Mouse (Mus musculus) megakaryocyte, embryonic 14.5 days (primary cell): ENCODE results near the gene Gm525. TPM values are rescaled to one million over a fixed set of nuclear protein-coding genes. Genes with fewer than 3 reads are reported as not detected.
"Not testable (repeated sequence)": the region's sequence is repeated elsewhere in the genome, so short reads cannot be mapped to it uniquely, and the experiment has no call there.

ENCODE experiments used
- H3K27me3 ChIP-seq: replicated peaks from 2 replicates; pipeline ENCODE3; 2012; ENCODE audit warnings: inconsistent platforms
- H3K36me3 ChIP-seq: replicated peaks from 2 replicates; pipeline ENCODE3; 2012; ENCODE audit warnings: low read length, inconsistent platforms, mixed read lengths
- H3K4me1 ChIP-seq: 2 replicates; pipeline ENCODE4 v1.6.1; 2012; ENCODE audit warnings: inconsistent platforms
- H3K4me3 ChIP-seq: replicated peaks from 2 replicates; pipeline ENCODE3; 2012; ENCODE audit warnings: moderate library complexity, mild to moderate bottlenecking, inconsistent platforms
- H3K9me3 ChIP-seq: 2 replicates; pipeline ENCODE4 v1.6.1; 2012; ENCODE audit warnings: inconsistent platforms
- FLI1 ChIP-seq: IDR thresholded peaks from 2 replicates; pipeline ENCODE4 v1.6.1; 2012; ENCODE audit warnings: low read length, inconsistent platforms, mixed read lengths
- GATA1 ChIP-seq: IDR thresholded peaks from 3 replicates; pipeline ENCODE4 v1.6.1; 2012; ENCODE audit warnings: mixed read lengths, low read length, inconsistent platforms, borderline replicate concordance
- polyA plus RNA-seq: library from polyadenylated mRNA; stranded (reverse); fragments of >175 nt; gene quantifications from 2 replicates; pipeline ENCODE4 v1.2.3, GENCODE M21; 2012; ENCODE audit warnings: low replicate concordance; ENCODE audit not compliant: insufficient read depth

Gm525 gene
- polyA plus RNA-seq, 1 experiment, result not detected

DNA sequence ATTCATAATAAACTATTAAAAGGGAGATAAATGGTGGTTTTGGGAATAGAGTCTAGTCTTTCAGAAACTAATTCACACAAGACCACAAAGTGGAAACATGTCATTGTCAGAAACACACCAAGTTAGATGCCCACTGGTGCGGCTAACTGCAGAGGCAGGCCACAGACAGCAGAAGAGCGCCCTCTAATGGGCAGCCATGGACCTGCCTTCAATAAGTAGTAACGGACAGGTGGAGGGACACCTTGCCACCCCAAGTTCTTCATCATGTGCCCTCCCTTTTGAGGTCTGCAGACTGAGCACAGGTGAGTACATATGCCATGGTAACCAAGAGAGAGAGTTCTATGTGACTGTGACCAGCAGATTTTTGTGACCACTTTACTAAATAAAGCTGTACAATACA is 34.3 kb upstream of the Gm525 start:
- H3K36me3 ChIP-seq, result peaks cover 69% of the 10 kb centered on the region
- H3K4me1 ChIP-seq, result peaks cover 11% of the 10 kb centered on the region
- no peaks in the 10 kb centered on the region for H3K27me3 ChIP-seq
- no peak overlapping the region for H3K4me3 ChIP-seq
- H3K9me3 ChIP-seq, result no peaks in the 10 kb centered on the region
- TF ChIP-seq FLI1 (no peak), GATA1 (no peak)

DNA sequence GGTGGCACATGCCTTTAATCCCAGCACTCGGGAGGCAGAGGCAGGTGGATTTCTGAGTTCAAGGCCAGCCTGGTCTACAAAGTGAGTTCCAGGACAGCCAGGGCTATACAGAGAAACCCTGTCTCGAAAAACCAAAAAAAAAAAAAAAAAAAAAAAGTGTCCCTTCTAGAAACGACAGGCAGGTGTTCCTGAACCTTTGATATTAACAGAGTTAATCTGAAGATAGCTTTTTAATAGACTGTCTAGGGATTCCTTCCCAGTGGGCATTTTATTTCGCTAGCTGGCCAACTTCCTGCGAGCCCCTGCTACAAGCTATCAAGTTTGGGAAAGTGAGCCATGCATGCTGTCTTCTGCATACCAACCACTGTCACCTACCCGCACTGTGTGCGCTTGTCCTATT is 32.6 kb upstream of the Gm525 start:
- not testable (repeated sequence) for H3K9me3 ChIP-seq, H3K27me3 ChIP-seq, H3K4me3 ChIP-seq
- H3K4me1 ChIP-seq, result peaks cover 11% of the 10 kb centered on the region
- peaks cover 72% of the 10 kb centered on the region for H3K36me3 ChIP-seq

DNA sequence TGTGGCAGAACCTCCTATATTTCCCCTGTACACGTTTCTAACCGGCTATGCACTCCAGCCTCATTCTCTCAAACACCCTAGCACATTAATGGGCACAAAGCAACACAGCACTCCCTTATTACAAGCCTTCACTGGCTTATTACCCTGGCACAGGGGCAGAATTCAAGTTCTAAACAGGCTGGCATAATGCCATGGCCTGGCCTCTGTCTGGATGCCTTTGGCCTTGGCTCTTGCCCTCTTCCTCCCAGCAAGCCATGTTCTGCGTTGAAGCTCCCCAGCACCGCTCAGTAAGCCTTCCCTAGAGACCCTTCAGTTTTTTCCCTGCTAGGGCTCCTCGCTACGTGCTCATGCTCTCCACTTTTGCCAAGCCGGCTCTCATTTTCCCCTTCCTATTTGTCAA is 30.6 kb upstream of the Gm525 start:
- TF ChIP-seq GATA1 (no peak), FLI1 (no peak)
- Histone ChIP-seq H3K27me3 (no peaks in the 10 kb centered on the region), H3K4me1 (peaks cover 11% of the 10 kb centered on the region), H3K4me3 (no peak overlapping the region), H3K9me3 (0 out of 2 replicates have a peak, but pooled peaks cover 2% of the 10 kb centered on the region), H3K36me3 (peaks cover 83% of the 10 kb centered on the region)

DNA sequence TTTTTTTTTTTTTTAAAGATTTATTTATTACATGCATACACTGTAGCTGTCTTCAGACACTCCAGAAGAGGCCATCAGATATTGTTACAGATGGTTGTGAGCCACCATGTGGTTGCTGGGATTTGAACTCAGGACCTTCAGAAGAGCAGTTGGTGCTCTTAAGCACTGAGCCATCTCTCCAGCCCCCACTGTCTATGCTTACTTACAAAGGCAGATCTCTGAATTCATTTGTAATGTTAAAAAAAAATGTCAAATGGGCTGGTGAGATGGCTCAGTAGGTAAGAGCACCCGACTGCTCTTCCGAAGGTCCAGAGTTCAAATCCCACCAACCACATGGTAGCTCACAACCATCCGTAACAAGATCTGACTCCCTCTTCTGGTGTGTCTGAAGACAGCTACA is 28.1 kb upstream of the Gm525 start:
- not testable (repeated sequence) for H3K9me3 ChIP-seq, H3K4me3 ChIP-seq, H3K27me3 ChIP-seq, H3K4me1 ChIP-seq
- H3K36me3 ChIP-seq, result peaks cover 77% of the 10 kb centered on the region

DNA sequence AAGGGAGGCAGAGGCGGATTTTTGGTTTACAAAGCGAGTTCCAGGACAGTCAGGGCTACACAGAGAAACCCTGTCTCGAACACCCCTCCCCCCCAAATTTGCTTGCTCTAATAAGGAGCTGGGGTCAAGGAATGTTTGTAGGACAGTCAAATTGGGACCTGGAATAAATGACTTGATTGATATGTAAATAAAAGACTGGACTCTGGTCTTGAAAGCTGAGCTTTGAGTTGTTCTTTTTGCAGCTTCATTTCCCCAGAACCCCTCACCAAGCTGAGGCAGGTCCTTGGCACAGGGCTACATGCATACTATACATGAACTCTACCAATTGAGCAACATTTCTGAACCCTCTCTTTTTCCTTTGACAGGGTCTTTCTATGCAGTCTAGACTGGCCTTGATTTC is 27.6 kb upstream of the Gm525 start:
- H3K4me1 ChIP-seq, result peaks cover 5% of the 10 kb centered on the region
- no peak overlapping the region for H3K4me3 ChIP-seq
- no peak for TF ChIP-seq GATA1
- H3K27me3 ChIP-seq, result no peaks in the 10 kb centered on the region
- H3K36me3 ChIP-seq, result peaks cover 80% of the 10 kb centered on the region
- 0 out of 2 replicates have a peak, but pooled peaks cover 2% of the 10 kb centered on the region for H3K9me3 ChIP-seq

DNA sequence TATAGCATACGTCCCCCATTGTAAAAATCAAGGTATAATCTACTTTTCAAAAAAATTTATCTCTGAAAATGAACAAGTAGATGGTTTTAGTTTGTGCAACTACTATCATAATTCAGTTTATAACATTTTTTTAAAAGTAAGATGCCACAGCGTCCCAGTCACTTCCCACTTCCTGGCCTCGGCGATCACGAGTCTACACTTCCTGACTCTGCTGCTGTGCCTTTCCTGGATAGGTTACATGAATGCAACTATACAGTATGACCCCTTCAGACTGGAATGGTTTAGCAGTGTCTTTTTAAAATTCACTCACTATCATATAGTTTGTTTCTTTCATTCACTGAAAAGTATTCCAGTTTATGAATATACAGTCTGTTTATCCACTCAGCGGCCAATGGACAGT is 21.9 kb upstream of the Gm525 start:
- no peak overlapping the region for H3K4me3 ChIP-seq
- TF ChIP-seq GATA1 (no peak), FLI1 (no peak)
- peaks cover 14% of the 10 kb centered on the region for H3K4me1 ChIP-seq
- peaks cover 72% of the 10 kb centered on the region for H3K36me3 ChIP-seq
- H3K9me3 ChIP-seq, result no peaks in the 10 kb centered on the region
- H3K27me3 ChIP-seq, result no peaks in the 10 kb centered on the region

DNA sequence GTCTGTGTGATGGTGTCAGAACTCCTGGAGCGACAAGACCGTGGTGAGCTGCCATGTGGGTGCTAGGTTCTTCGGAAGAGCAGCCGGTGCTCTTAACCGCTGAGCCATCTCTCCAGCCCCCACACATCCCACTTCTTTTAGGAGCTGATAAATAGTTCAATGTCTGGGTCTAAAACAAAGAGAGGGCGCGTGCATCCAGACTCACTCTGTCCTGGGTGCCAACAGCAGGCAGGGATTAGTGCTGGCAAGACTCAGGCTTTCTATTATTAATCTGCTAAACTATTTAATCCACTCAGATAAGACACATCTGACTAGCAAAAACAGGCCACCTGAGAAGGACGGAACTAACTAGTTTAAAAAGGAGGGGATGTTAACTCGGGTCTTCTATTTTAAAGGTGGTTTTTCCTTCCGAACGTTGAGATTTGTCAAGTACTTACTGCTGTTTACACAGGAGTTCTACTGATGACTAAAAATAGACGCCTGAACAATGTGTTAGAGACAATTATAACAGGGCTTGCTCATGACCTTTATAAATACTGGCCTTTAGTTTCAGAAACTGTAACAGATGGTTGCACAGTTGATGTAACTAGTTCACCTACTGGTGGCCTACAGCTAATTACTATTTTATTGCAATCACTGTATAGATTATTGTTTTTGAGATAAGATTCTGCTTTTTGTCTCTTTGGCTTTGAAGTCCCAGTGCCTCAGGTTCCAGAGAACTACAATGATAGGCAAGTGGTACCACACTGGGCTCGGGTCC is 17.5 kb upstream of the Gm525 start:
- Histone ChIP-seq H3K27me3 (no peaks in the 10 kb centered on the region), H3K4me3 (no peak overlapping the region), H3K4me1 (peaks cover 40% of the 10 kb centered on the region), H3K36me3 (peaks cover 46% of the 10 kb centered on the region), H3K9me3 (no peaks in the 10 kb centered on the region)
- TF ChIP-seq GATA1 (no peak), FLI1 (no peak)

DNA sequence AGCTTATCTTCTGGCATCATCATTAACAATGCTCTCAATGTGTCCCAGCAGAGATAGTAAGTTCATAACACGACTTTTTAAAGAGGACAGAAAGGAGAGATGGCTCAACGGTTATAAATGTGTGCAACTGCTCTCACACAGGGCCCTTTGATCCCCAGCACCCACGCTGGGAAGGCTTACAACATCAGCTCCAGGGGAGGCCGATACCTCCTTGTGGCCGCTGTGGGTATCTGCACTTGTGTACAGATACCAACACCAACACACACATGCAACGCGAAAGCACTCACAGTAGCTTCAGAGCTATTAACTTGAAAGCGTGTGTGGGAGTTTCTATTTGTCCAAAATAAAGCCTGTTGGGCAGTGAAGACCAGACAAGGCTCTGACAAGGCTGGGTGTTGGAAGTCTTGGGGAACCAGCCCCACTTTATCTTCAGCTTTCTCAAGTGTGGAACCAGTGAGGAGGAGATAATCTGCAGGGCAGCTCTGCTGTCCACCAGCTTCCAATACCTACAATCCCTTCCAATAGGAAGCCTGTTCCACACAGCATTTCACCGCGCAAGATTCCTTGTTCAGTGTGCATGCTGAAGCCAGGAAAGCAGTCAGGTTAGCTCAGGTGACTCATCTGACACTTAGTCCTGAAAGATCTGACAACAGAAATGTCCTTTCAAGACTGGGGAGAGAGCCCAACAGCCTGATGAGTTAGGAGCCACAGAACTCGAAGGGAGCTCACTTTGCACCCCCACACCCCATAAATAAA is 14.9 kb upstream of the Gm525 start:
- TF ChIP-seq FLI1, result no peak
- no peak for TF ChIP-seq GATA1
- H3K4me1 ChIP-seq, result peaks cover 26% of the 10 kb centered on the region
- no peaks in the 10 kb centered on the region for H3K9me3 ChIP-seq
- peaks cover 3% of the 10 kb centered on the region for H3K27me3 ChIP-seq
- peak overlapping the region; percentile 96 for H3K4me3 ChIP-seq
- peaks cover 33% of the 10 kb centered on the region for H3K36me3 ChIP-seq

DNA sequence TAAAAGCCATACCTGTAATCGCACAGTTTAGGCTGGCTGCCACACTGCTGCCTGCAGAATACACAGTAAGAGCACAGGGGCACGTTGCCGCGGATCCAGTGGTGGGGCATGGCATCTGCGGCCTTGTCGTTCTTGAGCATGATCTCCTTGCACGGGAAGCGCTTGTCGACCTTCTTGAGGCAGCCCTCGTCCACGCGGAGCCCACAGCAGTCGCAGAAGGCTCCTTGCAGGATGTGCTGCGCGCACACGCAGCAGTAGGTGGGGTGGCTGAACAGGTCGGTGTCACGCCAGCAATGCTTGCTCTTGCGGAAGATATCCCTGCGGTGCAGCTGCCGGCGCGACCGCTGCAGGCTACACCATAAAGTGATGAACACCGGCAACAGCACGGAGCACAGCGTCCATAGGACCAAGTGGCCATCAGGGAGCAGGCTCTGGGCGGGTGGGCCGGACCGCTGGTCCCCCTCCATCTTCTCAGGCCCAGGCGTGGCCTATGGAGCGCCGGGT is 13.7 kb upstream of the Gm525 start:
- Histone ChIP-seq H3K27me3 (peaks cover 3% of the 10 kb centered on the region), H3K4me3 (peak overlapping the region; percentile 96), H3K9me3 (no peaks in the 10 kb centered on the region), H3K4me1 (peaks cover 26% of the 10 kb centered on the region), H3K36me3 (peaks cover 21% of the 10 kb centered on the region)
- TF ChIP-seq FLI1 (no peak), GATA1 (no peak)

DNA sequence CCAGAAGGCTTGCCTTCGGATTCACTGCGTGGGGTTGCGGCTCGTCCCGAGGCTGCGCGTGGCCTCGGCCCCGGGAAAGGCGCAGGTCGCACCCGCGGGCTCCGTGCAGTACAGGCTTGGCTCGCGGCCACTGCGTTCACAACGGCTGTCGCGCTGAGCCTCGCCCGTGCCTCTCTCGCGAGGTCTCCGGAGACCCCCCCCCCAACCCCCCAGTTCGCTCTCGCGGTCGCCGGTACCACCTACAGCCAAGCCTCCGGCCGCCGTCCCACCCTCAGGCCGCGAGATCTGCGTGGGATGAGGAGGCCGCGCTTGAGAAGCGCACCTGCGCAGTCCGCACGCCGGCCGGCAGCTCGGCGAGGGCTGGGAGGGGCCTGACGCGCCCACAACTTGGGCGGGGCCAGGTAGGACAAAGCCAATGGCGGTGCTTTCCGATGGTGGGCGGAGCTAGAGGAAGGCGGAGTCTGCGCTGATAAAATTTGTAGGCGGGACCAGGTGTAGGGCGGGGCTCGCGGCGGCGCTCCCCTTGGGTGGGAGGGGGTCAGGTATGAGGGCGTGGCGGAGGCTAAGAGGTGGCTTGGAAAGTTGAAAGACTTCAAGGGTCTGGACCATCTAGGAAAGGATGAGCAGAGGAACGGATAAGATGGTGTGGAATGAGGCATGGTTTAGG is 13.1 kb upstream of the Gm525 start:
- H3K4me1 ChIP-seq, result peaks cover 26% of the 10 kb centered on the region
- H3K9me3 ChIP-seq, result 0 out of 2 replicates have a peak, but pooled peaks cover 4% of the 10 kb centered on the region
- TF ChIP-seq FLI1 (no peak), GATA1 (no peak)
- H3K27me3 ChIP-seq, result peaks cover 3% of the 10 kb centered on the region
- H3K36me3 ChIP-seq, result peaks cover 16% of the 10 kb centered on the region
- peak overlapping the region; percentile 96 for H3K4me3 ChIP-seq
